Mouse (Mus musculus) kidney, adult 18-20 months (tissue): ENCODE data around the gene Atg4a-ps.

ENCODE experiments used
- DNase-seq: peaks from one replicate; pipeline ENCODE4 v3.0.0; 2021

Gene Atg4a-ps

GRCm38 (mm10) chr3:103626481-103626880 lies 19.4 kb downstream of the Atg4a-ps start:
- DNase-seq = no peak

DNA sequence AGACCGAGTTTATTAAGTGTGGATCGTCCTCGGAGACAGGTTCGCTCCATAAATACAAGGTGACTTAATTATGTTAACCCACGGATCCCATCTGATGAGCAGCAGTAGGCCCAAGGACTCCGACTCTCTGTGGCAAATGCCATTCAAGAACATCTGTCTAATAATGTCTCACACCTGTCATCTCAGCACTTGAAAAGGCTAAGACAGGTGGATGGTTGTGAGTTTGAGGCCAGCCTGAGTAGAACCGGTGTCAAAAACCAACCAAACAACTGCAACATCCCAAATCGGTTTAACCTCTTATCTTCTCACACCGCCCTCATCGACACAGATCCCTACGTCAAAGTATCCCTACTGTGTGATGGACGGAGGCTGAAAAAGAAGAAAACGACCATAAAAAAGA lies 20.7 kb downstream of the Atg4a-ps start:
- DNase-seq = no peak

DNA sequence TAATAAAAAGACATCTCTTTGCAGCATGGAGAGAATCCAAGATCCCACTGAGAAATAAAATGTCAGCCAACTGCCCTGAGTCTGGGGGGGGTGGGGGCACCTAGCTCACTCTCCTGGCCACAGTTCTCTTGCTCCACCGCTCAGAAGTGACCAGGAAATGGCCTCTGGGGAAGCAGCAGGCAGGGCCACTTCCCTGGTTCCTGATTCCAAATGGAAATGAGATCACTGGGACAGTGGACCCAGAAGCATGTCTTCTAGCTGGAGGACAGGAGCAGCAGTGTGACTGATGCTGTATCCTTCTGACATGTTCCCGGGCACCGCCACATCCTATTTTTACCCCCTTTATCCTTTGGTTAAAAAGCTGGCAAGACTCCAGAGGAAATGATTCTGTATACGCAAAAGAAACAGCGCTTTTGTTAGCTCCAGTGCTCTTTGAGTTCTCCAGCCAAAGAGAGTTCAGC lies 21.2 kb downstream of the Atg4a-ps start:
- no peak for DNase-seq

DNA sequence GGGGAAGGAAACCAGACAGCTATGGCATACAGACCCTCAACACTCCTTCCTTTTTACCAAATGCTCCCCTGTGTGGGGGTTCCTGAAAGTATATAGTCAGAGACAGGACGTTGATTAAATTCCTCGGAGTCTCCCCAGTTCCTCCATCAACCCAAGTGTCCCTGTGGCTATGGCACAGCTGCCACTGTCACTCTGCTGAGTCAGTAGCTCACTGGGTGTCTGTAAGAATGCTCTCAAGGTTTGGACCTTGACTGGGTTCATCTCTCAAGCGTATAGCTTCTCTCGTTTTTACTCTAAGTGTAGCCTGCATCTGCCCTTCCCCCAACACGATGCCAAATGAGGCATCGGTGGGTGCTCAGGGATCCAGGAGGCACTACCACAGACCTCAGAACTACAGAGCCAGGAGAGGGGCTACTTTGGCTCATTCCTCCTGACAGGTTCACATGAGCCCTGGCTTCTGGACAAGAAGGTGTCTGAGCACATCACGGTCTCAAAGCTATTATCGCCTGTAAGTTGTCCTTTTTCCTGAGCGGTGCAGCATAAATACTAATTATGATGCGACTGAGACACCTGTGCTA lies 21.9 kb downstream of the Atg4a-ps start:
- DNase-seq = no peak

- no peak for DNase-seq
These were observed 25.8 kb downstream of the Atg4a-ps start for GRCm38 (mm10) chr3:103620101-103620500.

DNA sequence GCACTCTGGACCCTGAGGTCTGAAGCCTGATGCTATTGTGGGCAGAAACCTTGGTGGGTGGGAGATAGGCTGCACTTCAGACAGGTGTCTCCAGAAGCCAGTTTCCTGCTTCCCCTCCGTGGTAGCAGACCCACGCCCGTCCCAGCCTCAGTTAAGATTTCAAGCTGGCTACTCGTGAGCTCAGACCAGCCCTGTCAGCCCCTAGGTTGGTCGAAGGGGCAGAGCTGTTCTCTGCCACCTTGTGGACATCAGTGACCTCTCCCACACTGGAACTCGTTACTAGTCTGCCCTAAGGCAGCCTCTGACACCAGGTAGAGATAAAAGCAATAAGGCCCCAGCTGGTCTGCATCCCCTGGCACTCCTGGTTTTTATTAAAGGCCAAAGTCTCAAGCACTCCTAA lies 28.9 kb downstream of the Atg4a-ps start:
- no peak for DNase-seq

DNA sequence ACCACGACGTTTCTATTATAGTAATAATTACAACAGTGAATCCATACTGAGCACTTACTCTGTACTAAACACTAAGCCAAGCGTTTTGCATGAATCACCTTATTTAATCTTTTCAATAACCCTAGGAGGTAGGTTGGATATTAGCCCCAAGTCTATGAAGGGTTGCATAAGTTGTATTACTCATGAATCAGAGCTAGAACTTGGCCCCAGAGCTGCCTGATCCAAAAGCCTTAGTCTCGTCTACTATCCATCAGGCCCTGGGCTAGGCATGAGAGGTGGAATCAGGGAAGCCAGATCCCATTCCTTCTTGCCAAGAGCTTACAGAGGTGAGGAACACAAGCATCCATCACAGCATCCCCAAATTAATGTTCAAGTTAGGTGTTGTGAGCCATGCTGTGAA lies 30.2 kb downstream of the Atg4a-ps start:
- no peak for DNase-seq

DNA sequence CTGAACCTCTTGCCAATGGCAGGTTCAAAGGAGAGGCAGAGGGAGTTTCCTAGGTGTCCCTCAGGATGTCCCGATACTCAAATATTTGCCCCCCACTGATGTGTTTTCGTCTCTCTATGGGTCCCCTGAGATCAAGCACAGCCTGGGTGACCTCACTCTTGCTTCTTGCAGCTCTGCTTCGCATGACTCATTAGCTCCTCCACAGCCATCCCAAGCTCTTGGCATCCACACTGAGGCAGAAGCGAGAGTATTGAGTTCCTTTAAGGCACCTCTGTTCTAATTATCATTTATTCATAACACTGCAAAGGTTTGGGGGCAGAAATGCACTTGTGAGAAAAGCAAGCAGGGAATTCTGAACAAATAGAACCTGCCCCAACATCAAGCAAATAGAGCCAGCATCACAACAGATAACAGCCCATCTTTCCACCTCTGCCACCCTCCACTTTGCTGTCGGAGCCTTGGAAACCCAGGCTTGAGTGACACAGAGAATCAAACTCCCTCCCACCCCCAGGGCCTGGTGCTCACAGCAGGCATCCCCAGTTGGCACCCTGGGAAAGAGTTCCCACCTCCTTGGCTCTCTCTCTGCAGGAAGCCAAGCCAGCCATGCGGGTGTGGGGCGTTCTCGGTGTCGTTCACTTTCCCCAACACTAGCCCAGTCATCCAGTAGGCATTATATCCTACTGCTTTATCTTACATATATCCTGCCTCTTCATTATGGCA lies 33.1 kb downstream of the Atg4a-ps start:
- DNase-seq = no peak

DNA sequence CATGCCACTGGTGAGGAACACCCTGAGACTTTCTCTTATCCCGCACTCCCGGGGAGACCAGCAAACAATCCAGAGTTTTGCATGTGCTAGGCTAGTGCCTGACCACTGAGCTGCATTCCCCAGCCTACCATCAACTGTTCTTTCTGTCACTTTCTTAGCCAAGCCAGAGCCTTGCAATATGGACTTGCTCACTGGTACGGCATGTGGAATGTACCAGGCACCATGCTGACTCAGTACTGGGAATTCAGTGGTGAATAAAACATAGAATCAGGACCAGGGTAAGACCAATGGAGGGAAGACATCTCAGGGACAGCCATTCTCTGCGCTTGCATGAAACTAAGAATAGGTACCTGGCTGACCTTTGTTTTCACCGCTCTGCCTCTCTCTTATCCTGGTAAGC lies 35.6 kb downstream of the Atg4a-ps start:
- DNase-seq = no peak

DNA sequence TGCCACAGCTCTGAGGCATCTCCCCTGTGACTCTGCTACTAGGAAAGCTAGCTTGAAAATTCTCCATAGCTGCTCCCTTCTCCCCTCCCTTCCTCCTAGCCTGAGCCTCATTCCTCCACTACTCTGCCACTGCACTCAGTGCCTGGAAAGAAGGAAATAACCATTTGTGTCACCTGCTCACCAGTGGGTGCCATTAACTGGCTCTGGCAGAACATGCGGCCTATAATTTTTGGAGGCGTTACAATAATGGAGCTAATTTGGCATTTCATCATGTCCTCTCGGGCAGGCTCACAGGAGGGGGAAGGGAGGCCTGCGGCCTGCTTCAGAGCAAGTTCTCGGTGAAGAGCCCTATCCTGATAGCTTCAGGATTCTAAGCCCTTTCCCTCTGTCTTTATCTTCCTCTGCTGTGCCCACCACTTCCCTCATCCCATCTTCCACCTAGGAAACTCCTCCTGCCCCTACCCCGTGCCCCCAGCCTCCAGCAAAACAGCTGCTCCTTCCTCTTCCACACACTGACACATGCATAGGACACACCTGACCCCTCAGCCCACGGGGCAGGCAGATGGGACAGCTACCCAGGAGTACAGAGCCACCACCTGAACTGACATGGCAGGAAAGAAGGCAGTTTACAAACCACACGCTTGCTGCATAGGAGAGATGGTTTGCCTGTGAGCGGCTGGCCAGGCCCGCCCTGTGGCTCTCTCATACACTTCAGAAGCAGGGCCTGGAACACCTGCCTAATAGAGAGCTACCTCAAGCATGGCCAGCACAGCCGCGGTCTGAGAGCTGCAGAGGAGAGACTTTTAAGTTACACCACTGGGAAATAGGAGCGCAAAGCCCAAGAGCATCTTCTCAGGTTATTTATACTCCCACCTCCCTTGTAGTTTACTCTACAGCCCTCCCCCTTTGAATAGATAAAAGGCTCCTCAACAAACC lies 38.9 kb downstream of the Atg4a-ps start:
- no peak for DNase-seq

DNA sequence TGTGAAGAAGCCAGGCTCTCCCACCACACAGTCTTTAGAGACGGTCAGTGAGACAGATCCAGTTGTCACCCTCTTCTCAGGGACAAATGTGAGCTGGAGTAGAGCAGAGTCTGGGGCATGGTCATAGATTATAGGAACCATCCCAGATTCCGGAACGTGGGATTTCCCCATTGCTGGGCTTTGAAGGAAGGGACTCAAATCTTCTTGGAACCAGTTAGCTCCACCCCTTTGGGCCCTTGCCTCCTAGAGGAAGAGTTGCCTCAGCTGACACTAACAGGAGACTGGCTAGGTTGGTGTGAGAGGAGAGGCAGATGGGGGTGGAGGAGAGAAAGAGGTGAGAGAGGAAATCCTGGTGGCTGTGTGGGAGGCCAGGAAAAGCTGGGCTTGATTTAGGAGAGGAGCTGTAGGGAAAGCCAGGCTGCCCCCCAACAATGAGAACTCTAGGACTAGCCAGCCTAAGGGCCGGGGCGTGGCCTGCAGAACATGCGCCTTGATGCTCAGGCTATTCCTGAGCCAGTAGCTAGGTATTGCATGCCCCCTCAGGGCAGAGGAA lies 39.7 kb downstream of the Atg4a-ps start:
- no peak for DNase-seq

DNA sequence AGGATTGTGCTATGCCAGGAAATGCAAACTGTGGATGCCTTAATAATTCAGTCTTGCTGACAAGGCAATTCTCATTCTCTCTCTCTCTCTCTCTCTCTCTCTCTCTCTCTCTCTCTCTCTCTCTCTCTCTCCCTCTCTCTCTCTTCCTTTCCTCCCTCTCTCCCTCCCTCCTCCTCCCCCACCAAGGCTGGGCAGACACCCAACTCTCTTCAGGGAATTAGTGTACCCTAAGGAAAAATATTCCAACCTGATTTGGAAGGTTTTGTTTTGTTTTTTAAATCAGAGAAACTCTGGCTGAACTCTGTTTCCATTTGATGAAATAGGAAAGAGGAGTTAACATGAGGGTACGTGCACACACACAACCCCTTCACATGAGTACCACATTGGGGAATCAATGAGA lies 44.3 kb downstream of the Atg4a-ps start:
- DNase-seq = no peak

GRCm38 (mm10) chr3:103601011-103601410 lies 44.9 kb downstream of the Atg4a-ps start:
- no peak for DNase-seq

DNA sequence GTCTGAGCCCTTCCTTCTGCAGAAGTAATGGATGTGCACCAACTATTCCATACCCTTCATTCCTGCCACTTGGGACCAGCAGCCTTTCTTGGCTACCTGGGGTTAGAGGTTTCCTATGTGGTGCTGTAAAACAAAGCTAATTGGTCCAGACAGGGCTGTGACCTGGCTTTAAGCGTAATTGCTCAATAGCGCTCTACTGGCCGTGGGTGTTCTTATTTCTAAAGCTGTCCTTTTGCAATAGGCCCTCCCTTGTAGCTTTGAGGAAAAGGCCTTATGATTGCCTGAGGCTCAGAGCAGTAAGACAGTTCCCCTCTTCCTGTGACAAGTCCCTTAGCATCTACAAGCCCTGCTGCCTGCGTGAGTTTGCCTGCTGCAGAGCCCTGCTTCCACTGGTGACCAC lies 48.3 kb downstream of the Atg4a-ps start:
- DNase-seq = no peak

DNA sequence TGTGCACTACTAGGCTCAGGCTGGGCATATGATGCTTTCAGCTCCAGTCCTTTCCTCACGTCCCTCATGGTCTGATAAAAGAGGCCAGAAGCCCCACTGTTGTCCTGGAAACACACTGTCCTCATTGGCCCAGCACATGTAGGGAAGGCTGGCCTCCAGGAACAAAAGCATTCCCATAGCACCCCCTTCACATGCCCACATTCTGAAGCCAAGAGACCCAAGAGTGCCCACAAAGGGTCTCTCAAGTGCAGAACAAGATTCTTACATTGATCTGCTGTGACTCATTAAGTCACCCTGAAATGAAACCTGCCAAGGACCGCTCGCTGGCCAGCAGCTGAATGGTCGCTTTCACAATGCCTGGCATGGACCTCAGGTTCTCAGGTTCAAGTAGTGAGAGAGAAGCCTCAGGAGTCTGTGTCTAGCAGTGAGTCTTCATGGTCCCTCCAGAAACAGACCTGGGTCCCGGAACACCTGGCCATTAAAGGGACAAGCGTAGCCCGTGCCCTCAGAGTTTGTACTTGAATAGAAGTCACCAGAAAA lies 50.5 kb downstream of the Atg4a-ps start:
- no peak for DNase-seq
